Mouse (Mus musculus) C3H10T1/2 (cell line): ENCODE measurements around the gene Arfip2. TPM values are rescaled to one million over a fixed set of nuclear protein-coding genes. Genes with fewer than 3 reads are reported as not detected.

Source experiments
- polyA plus RNA-seq, 2 experiments: library from polyadenylated mRNA; unstranded; fragments of >200 nt; fragmentation: generic; extraction: Trizol; gene quantifications; one replicate each; pipeline ENCODE4 v1.2.1; 2012; ENCODE audit warnings: missing spikeins in 2 of 2

The Arfip2 gene
- 10 to 100 TPM; 43.3 to 46.2 TPM for polyA plus RNA-seq

GRCm38 (mm10) chr7:105640233-105640893 is at the start of gene Arfip2, which contains the start of gene Gm45799:
Arfip2 (minus strand) TSS chr7:105640416.
Gm45799 (plus strand) TSS chr7:105640552.

GRCm38 (mm10) chr7:105650639-105651435 is 10.6 kb upstream of the Arfip2 start, which contains the start of gene Dnhd1:
Dnhd1 (plus strand) TSS chr7:105650827.

GRCm38 (mm10) chr7:105639756-105640155 is 460 bp downstream of the Arfip2 start, which contains the start of gene Timm10b:
Timm10b (plus strand) TSS chr7:105640056.

GRCm38 (mm10) chr7:105633127-105633800 is 7.0 kb downstream of the Arfip2 start, which contains the start of gene Trim3:
Trim3 (minus strand) TSS chr7:105633571.

Other genes with a start within 250 kb of the Arfip2 start
- gene Fam160a2, start 240.4 kb downstream of the Arfip2 start, polyA plus RNA-seq, result 10 to 100 TPM; 11.6 to 17.4 TPM
- gene Cnga4, start 235.8 kb downstream of the Arfip2 start, polyA plus RNA-seq, result under 1 TPM in 1 of 2 experiments, not detected in 1; 0.01 TPM
- under 1 TPM in 1 of 2 experiments, not detected in 1; 0.02 TPM for gene Cckbr, start 214.7 kb downstream of the Arfip2 start, polyA plus RNA-seq
- 100 to 1,000 TPM; 166 to 272 TPM for gene Cavin3, start 158.1 kb downstream of the Arfip2 start, polyA plus RNA-seq
- 10 to 100 TPM; 32.0 to 79.2 TPM for gene Smpd1, start 86.1 kb downstream of the Arfip2 start, polyA plus RNA-seq
- gene Apbb1, start 58.8 kb downstream of the Arfip2 start, polyA plus RNA-seq, result 10 to 100 TPM; 28.1 to 45.2 TPM
- gene Hpx, start 40.3 kb downstream of the Arfip2 start, polyA plus RNA-seq, result 1 to 10 TPM in 1 of 2 experiments, under 1 TPM in 1; 0.11 to 1.8 TPM
- gene Trim3, start 6.8 kb downstream of the Arfip2 start, polyA plus RNA-seq, result 10 to 100 TPM; 18.4 to 39.5 TPM
- 100 to 1,000 TPM; 161 to 212 TPM for gene Timm10b, start 360 bp downstream of the Arfip2 start, polyA plus RNA-seq
- gene Gm45799, start 136 bp upstream of the Arfip2 start, polyA plus RNA-seq, result 10 to 100 TPM; 52.9 to 60.4 TPM
- gene Dnhd1, start 10.4 kb upstream of the Arfip2 start, polyA plus RNA-seq, result 1 to 10 TPM in 1 of 2 experiments, under 1 TPM in 1; 0.27 to 3.4 TPM
- 100 to 1,000 TPM; 185 to 199 TPM for gene Ilk, start 96.2 kb upstream of the Arfip2 start, polyA plus RNA-seq
- 10 to 100 TPM; 13.0 to 19.8 TPM for gene Rrp8, start 97.0 kb upstream of the Arfip2 start, polyA plus RNA-seq
- gene Taf10, start 103.9 kb upstream of the Arfip2 start, polyA plus RNA-seq, result 100 to 1,000 TPM; 243 to 661 TPM
- gene Tpp1, start 111.8 kb upstream of the Arfip2 start, polyA plus RNA-seq, result 10 to 100 TPM in 1 of 2 experiments, 1 to 10 TPM in 1; 7.0 to 47.4 TPM
- under 1 TPM; 0.05 to 0.97 TPM for gene Dchs1, start 147.2 kb upstream of the Arfip2 start, polyA plus RNA-seq
- 100 to 1,000 TPM; 396 to 429 TPM for gene Mrpl17, start 170.7 kb upstream of the Arfip2 start, polyA plus RNA-seq